Mouse (Mus musculus) intestine, postnatal 0 days (tissue): Measurements from ENCODE around the gene Gm884. TPM values are rescaled to one million over a fixed set of nuclear protein-coding genes. Genes with fewer than 3 reads are reported as not detected.

Experiments used
- ATAC-seq: fragments of 200-750 bp; cut with Nextera tagmentation; 2 replicates; pipeline ENCODE4 v1.8.0; 2017; ENCODE audit warnings: mild to moderate bottlenecking, moderate TSS enrichment, moderate library complexity
- H3K27ac ChIP-seq: fragments of 300-500 bp; sonication (generic); 2 replicates; pipeline ENCODE4 v1.5.1; 2014; ENCODE audit warnings: mild to moderate bottlenecking, low read depth, low read length, moderate library complexity
- H3K27me3 ChIP-seq: fragments of 300-500 bp; sonication (generic); replicated peaks from 2 replicates; pipeline ENCODE4 v1.6.1; 2014; ENCODE audit warnings: low read length, mixed read lengths; ENCODE audit not compliant: control insufficient read depth, insufficient read depth
- H3K36me3 ChIP-seq: fragments of 300-500 bp; sonication (generic); 2 replicates; pipeline ENCODE4 v1.6.1; 2014; ENCODE audit warnings: mild to moderate bottlenecking, moderate library complexity; ENCODE audit not compliant: control insufficient read depth, insufficient read depth
- H3K4me1 ChIP-seq: fragments of 300-500 bp; sonication (generic); replicated peaks from 2 replicates; pipeline ENCODE4 v1.6.1; 2014; ENCODE audit warnings: antibody characterized with exemption, low read length, mixed read lengths; ENCODE audit not compliant: control insufficient read depth, insufficient read depth
- H3K4me2 ChIP-seq: fragments of 300-500 bp; sonication (generic); replicated peaks from 2 replicates; pipeline ENCODE4 v1.6.1; 2014; ENCODE audit warnings: low read depth, mild to moderate bottlenecking, moderate library complexity
- H3K4me3 ChIP-seq: fragments of 300-500 bp; sonication (generic); 2 replicates; pipeline ENCODE4 v1.5.1; 2014; ENCODE audit warnings: low read depth, low read length
- H3K9ac ChIP-seq: fragments of 300-500 bp; sonication (generic); 2 replicates; pipeline ENCODE4 v1.6.1; 2014; ENCODE audit warnings: mild to moderate bottlenecking, low read depth, low read length
- H3K9me3 ChIP-seq: fragments of 300-500 bp; sonication (generic); 2 replicates; pipeline ENCODE4 v1.6.1; 2016; ENCODE audit warnings: mixed run types; ENCODE audit not compliant: control insufficient read depth
- CTCF ChIP-seq: sonication (generic); IDR thresholded peaks from 2 replicates; pipeline ENCODE4 v1.5.1; 2016; ENCODE audit warnings: low read depth, mild to moderate bottlenecking, control low read depth, antibody characterized with exemption, moderate library complexity
- WGBS: fragments of 180-500 bp; shearing (Covaris S2); extraction: QIAGEN DNeasy Blood & Tissue Kit; methylation state at CpG from one replicate; pipeline ENCODE4 v1.1.7; 2014; 5-methylcytosine and 5-hydroxymethylcytosine counted together
- polyA plus RNA-seq: library from polyadenylated mRNA; unstranded; fragments of >200 nt; fragmentation: Nextera tagmentation; extraction: Ambion mirVana; gene quantifications from 2 replicates; pipeline ENCODE4 v1.2.1, GENCODE M21; 2015

The Gm884 gene
- not detected in 2 replicates for polyA plus RNA-seq

GRCm38 (mm10) chr11:103621040-103621439 is at the start of gene Gm884:
TSS of gene Gm884 (minus strand) at chr11:103621140.
- no peak within 1 kb of the TSS for H3K4me2 ChIP-seq
- 69% methylated on average over 9 of the region's 9 CpGs for WGBS
- no peaks in the 10 kb centered on the region for H3K36me3 ChIP-seq
- H3K27me3 ChIP-seq, result no peaks in the 10 kb centered on the region
- no peak within 1 kb of the TSS for H3K27ac ChIP-seq
- H3K4me1 ChIP-seq, result peaks cover 5% of the 10 kb centered on the region; the same call in 1 of the 2 replicates
- H3K4me3 ChIP-seq, result no peak within 1 kb of the TSS
- H3K9me3 ChIP-seq, result no peaks in the 10 kb centered on the region
- no peak for ATAC-seq
- no peak within 1 kb of the TSS for H3K9ac ChIP-seq
- TF ChIP-seq CTCF, result no peak

- no peak overlapping the region for H3K4me3 ChIP-seq
- H3K27me3 ChIP-seq, result no peaks in the 10 kb centered on the region
- H3K27ac ChIP-seq, result no peak overlapping the region
- ATAC-seq, result no peak
- no peak overlapping the region for H3K4me2 ChIP-seq
- no peaks in the 10 kb centered on the region for H3K4me1 ChIP-seq
- no peak for TF ChIP-seq CTCF
- 66% methylated on average over 13 of the region's 13 CpGs for WGBS
- H3K9ac ChIP-seq, result no peak overlapping the region
- H3K36me3 ChIP-seq, result no peaks in the 10 kb centered on the region
- no peaks in the 10 kb centered on the region for H3K9me3 ChIP-seq
These were observed 46.0 kb upstream of the Gm884 start for GRCm38 (mm10) chr11:103666907-103667426.

- ATAC-seq, result no peak
- TF ChIP-seq CTCF, result no peak
- H3K27ac ChIP-seq, result no peak overlapping the region
- no peaks in the 10 kb centered on the region for H3K36me3 ChIP-seq
- no peak overlapping the region for H3K4me3 ChIP-seq
- H3K4me2 ChIP-seq, result no peak overlapping the region
- no peak overlapping the region for H3K9ac ChIP-seq
- WGBS, result 38% methylated on average over 10 of the region's 10 CpGs
- H3K27me3 ChIP-seq, result no peaks in the 10 kb centered on the region
- H3K4me1 ChIP-seq, result no peaks in the 10 kb centered on the region
- H3K9me3 ChIP-seq, result no peaks in the 10 kb centered on the region
These were observed 45.4 kb upstream of the Gm884 start for GRCm38 (mm10) chr11:103666181-103666906.

- Histone ChIP-seq H3K4me1 (no peaks in the 10 kb centered on the region), H3K9ac (no peak overlapping the region), H3K9me3 (no peaks in the 10 kb centered on the region), H3K4me2 (no peak overlapping the region), H3K36me3 (no peaks in the 10 kb centered on the region), H3K27me3 (no peaks in the 10 kb centered on the region), H3K4me3 (no peak overlapping the region), H3K27ac (no peak overlapping the region)
- 67% methylated on average over 1 of the region's 1 CpGs for WGBS
- no peak for TF ChIP-seq CTCF
- no peak for ATAC-seq
These were observed 44.8 kb upstream of the Gm884 start for GRCm38 (mm10) chr11:103665695-103666094.

GRCm38 (mm10) chr11:103663119-103663518 is 42.2 kb upstream of the Gm884 start:
- H3K9me3 ChIP-seq, result no peaks in the 10 kb centered on the region
- no peaks in the 10 kb centered on the region for H3K4me1 ChIP-seq
- ATAC-seq, result no peak
- 77% methylated on average over 8 of the region's 8 CpGs for WGBS
- no peak for TF ChIP-seq CTCF
- no peak overlapping the region for H3K9ac ChIP-seq
- no peaks in the 10 kb centered on the region for H3K27me3 ChIP-seq
- H3K4me2 ChIP-seq, result no peak overlapping the region
- no peak overlapping the region for H3K27ac ChIP-seq
- no peak overlapping the region for H3K4me3 ChIP-seq
- no peaks in the 10 kb centered on the region for H3K36me3 ChIP-seq

GRCm38 (mm10) chr11:103662546-103662945 is 41.6 kb upstream of the Gm884 start:
- H3K27ac ChIP-seq, result no peak overlapping the region
- H3K36me3 ChIP-seq, result no peaks in the 10 kb centered on the region
- H3K4me3 ChIP-seq, result no peak overlapping the region
- no peak for ATAC-seq
- 69% methylated on average over 5 of the region's 5 CpGs for WGBS
- no peaks in the 10 kb centered on the region for H3K9me3 ChIP-seq
- H3K4me1 ChIP-seq, result no peaks in the 10 kb centered on the region
- no peak for TF ChIP-seq CTCF
- no peak overlapping the region for H3K4me2 ChIP-seq
- no peak overlapping the region for H3K9ac ChIP-seq
- no peaks in the 10 kb centered on the region for H3K27me3 ChIP-seq
